Mouse (Mus musculus) megakaryocyte, adult 5-6 weeks (primary cell): Measurements from ENCODE around the gene Col26a1. TPM values are rescaled to one million over a fixed set of nuclear protein-coding genes. Genes with fewer than 3 reads are reported as not detected.

ENCODE experiments used
- ATAC-seq: 2 replicates; pipeline ENCODE4 v1.8.0; 2016; ENCODE audit warnings: mild to moderate bottlenecking, inconsistent platforms; ENCODE audit not compliant: poor library complexity, severe bottlenecking
- total RNA-seq, 2 experiments: library from RNA; stranded (forward) in 1 of 2; stranded (reverse) in 1 of 2; fragments of 153-499, 151-499 nt in 1 of 2; fragments of 221-1000, 200-1000 nt in 1 of 2; gene quantifications; 2 replicates each; pipeline versions ENCODE4 v1.2.3 to v1.2.4; 2015 to 2017

Gene Col26a1
- total RNA-seq, 2 experiments from 2014 or later = not detected

DNA sequence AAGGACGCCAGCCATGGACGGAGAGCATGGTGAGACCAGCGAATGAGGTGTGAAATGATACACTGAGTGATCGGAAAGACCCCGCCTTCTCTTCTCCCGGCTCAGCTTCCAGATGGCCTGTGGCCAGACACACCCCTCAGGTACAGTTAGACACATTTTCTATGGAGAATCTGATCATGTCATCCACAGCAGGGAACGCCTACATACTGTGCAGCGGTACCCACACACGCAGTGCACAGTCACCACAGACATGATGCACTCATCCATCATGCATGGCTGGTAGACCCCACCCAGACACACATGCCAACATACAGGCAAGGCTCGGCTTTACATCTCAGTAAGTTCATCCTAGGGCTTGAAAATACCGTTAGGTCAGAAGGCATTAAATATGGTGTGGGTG, 63.3 kb downstream of the Col26a1 start:
- ATAC-seq = no peak

- no peak for ATAC-seq
Measured at GRCm38 (mm10) chr5:136810539-136811374, 72.3 kb downstream of the Col26a1 start.

- ATAC-seq = no peak
Measured at GRCm38 (mm10) chr5:136806379-136807056, 76.5 kb downstream of the Col26a1 start.

- ATAC-seq = no peak
Measured at GRCm38 (mm10) chr5:136805019-136805418, 78.0 kb downstream of the Col26a1 start.

GRCm38 (mm10) chr5:136804246-136804645, 78.8 kb downstream of the Col26a1 start:
- no peak for ATAC-seq

DNA sequence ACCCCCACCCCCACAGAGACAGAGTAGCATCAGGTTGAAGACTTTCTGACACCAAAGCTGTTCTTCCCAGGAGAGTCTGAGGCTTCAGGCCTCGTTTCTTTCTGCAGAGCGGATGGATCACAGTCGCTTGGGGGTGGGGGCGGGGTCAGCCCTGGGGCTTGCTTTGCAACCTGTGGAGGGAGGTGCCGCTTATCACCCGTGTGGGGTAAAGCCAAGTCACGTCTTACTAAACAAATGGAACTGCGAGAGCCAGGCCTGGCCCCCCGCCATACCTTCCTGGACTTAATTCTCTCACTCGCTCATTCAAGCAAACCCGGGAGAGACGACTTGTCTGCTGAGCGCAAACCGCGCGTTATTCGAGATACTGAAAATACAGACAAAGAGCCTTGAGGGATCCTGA, 80.3 kb downstream of the Col26a1 start:
- ATAC-seq = no peak

DNA sequence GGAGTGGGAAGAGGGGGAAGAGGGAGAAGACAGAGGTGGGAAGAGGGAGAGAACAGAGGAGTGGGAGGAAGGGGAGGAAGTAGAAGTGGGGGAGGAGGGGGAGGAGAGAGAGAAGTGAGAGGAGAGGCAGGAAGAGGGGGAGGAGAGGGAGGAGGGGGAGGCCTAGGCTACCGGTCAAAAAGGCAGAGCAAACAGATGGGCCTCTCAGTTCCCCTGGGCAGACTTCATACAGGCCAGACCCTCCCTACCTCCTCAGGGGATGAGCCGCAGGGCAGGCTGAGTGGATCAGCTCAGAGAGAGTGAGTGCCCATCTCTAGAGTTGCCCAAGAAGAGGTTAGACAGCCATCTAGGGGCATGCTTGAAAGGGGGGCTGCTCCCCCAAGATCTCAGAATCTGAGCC, 86.1 kb downstream of the Col26a1 start:
- ATAC-seq = no peak

DNA sequence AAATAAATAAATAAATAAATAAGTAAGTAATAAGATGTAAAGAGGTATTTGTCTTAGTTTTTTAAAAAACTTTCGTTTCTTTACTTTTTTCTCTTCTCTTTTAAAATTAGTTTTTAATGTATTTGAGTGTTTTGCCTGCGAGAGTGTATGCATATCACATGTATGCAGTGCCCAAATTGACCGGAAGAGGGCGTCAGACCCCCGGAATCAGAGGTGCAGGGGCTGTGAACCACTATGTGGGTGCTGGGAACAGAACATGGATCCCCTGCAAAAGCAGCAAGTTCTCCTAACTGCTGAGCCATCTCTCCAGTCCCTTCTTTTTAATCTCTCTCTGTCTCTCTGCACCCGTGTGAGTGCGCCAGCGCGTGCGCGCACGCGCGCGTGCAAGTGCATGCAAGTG, 89.2 kb downstream of the Col26a1 start:
- ATAC-seq = no peak

DNA sequence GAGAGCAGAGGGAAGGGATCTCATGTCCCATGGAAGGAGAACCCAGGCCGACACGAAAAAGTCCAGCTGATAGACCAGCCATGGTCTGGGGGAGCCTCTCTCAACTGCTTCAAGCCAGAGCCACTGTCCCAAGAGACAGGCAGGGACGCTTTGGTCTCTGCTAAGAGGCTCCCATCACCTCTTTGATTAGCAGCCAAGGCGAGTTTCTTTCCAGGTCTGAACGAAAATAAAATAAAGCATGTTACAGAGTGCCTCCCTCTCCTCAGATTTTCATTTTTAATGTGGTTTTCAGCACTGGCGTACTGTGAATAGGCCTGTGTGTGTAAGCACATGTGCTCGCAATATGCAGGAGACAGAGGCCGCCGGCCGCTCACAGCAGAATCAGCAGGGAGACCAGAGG, 90.5 kb downstream of the Col26a1 start:
- no peak for ATAC-seq

GRCm38 (mm10) chr5:136791204-136791603, 91.8 kb downstream of the Col26a1 start:
- no peak for ATAC-seq

- peak; percentile 72 for ATAC-seq
Measured at GRCm38 (mm10) chr5:136790570-136791196, 92.3 kb downstream of the Col26a1 start.

DNA sequence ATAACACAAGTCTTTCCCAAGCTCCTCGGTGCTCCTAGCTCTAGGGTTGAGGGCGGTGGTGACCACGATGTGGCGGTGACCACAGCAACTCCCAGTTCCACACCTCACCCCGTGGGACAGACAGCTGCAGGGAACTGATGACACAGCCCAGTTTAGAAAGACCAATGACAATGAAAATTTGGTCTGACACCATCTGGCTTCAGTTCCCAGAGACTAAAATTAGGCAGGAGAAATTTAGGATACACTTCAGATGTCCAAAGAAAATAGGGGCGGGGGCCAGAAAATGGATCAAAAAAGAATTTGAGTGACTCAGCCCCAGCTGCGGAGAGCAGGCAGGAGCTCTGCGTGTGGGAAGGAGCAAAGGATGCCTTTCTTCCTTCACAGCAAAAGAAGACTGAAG, 98.5 kb downstream of the Col26a1 start:
- no peak for ATAC-seq

DNA sequence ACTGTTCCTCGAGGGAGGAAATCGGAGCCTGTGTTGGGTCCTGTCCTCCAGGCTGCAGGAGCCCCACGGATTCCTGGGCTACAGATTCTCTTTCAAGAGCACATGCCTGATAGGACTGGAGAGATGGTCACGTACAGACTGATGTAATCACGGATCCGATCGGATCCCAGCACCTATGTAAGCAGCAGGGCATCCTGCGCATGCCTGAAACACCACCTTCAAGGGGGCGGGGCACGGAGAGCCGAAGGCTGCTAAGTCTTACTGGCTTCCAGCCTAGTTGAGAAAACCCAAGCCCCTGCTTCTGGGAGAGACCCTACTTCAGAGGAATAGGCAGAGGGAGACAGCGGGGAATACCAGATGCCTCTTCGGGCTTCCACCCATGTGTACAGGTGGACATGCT, 100.4 kb downstream of the Col26a1 start:
- no peak for ATAC-seq

GRCm38 (mm10) chr5:136780465-136780864, 102.5 kb downstream of the Col26a1 start:
- no peak for ATAC-seq

- ATAC-seq = no peak
Measured at GRCm38 (mm10) chr5:136779946-136780345, 103.1 kb downstream of the Col26a1 start.

- no peak for ATAC-seq
Measured at GRCm38 (mm10) chr5:136775548-136775947, 107.5 kb downstream of the Col26a1 start.

DNA sequence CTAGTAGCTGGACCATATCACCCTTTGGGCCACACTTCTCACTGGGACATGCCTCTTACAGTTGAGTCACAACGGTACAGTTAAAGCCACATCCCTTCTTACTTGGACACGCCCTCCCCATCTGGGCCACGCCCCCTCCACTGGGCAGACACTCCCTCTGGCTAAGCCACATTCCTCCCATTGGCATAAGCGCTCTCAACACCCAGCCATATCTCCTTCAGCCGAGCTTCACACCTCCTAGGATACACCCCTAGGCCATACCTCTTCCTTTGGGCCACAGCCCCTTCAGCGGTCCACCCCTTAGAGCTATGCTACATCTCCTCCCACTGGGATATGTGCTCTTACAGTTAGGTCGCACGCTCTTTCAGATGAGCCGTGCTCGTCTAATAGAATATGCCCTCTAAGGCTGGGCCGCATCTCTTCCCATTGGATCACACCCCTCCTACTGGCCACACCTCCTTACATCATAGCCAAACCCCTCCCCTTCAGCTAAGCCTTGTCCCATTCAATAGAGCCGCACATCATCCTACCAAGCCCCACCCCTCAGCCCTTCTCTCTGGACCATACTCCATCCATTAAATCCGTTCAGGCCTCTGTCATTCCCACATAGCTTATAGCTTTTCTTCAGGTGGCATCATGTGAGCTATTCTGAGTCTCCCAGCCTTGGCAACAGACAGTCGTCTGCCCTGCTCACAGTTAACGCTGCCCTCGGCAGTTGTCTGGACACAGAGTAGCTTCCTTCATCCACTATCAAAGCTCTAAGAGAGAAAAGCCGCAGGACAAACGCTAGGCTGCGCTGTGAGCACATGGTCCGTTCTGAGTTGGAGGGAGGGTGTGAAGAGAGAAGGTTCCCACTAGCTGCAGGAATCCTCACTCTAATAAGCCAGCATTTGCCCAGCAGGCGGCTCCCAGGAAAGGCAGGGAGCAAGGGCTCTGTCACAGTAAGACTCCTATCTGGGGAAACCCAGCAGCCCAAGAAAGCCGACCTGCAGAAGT, 109.7 kb downstream of the Col26a1 start:
- no peak for ATAC-seq

GRCm38 (mm10) chr5:136771132-136771531, 111.9 kb downstream of the Col26a1 start:
- no peak for ATAC-seq

DNA sequence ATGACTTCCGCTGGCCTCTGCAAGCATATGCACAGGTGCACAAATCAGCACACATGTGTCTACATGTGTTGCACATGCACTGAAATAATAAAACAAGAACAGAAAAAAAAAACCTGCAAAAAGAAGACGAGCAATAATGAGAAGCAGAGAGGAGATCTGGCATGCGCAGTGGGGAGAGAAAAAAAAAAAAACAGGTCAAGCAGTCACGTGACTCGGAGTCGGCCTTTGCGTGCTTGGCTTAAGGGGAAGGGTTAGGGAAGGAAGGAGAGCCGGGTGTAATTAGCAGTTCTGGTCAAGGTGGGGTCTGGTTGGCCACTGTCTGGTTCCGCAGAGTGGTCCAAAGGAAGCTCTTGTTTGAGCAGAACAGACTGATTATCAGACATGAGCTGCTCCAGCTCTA, 115.7 kb downstream of the Col26a1 start:
- no peak for ATAC-seq

- ATAC-seq = no peak
Measured at GRCm38 (mm10) chr5:136764157-136764669, 118.8 kb downstream of the Col26a1 start.
